Mouse (Mus musculus) small intestine, adult 2 months (tissue): ENCODE results near the gene Folr1. TPM values are rescaled to one million over a fixed set of nuclear protein-coding genes. Genes with fewer than 3 reads are reported as not detected.
A peak's percentile ranks its signal among the peaks of the same experiment; 100 is the strongest.

Source experiments
- H3K27ac ChIP-seq: fragments of 200-500 bp; 2 replicates; pipeline ENCODE4 v1.5.1; 2012; ENCODE audit warnings: low read depth, low read length, control low read depth, inconsistent platforms; ENCODE audit not compliant: insufficient read depth
- H3K27me3 ChIP-seq: fragments of 200-500 bp; 2 replicates; pipeline ENCODE4 v1.6.1; 2012; ENCODE audit warnings: mild to moderate bottlenecking, moderate library complexity, low read length, inconsistent platforms; ENCODE audit not compliant: control insufficient read depth, insufficient read depth
- H3K36me3 ChIP-seq: fragments of 200-500 bp; 2 replicates; pipeline ENCODE4 v1.6.1; 2012; ENCODE audit warnings: mild to moderate bottlenecking, low read length, control low read depth, inconsistent platforms; ENCODE audit not compliant: control insufficient read depth, insufficient read depth
- H3K4me1 ChIP-seq: fragments of 200-500 bp; 2 replicates; pipeline ENCODE4 v1.6.1; 2012; ENCODE audit warnings: low read length, inconsistent platforms, mixed read lengths; ENCODE audit not compliant: control insufficient read depth, insufficient read depth, insufficient read length
- H3K4me3 ChIP-seq: fragments of 200-500 bp; 2 replicates; pipeline ENCODE4 v1.5.1; 2012; ENCODE audit warnings: low read depth, mild to moderate bottlenecking, control low read depth, inconsistent platforms, low read length, moderate library complexity
- CTCF ChIP-seq: fragments of 200-500 bp; IDR thresholded peaks from 2 replicates; pipeline ENCODE4 v1.5.1; 2012; ENCODE audit warnings: low read depth, mild to moderate bottlenecking, control low read depth, inconsistent platforms, low read length, moderate library complexity, mixed read lengths; ENCODE audit not compliant: insufficient replicate concordance, insufficient read length; ENCODE audit errors: extremely low read depth
- POLR2A ChIP-seq: fragments of 200-500 bp; IDR thresholded peaks from 2 replicates; pipeline ENCODE4 v1.6.1; 2012; ENCODE audit warnings: low read depth, mild to moderate bottlenecking, control low read depth, inconsistent platforms, low read length, moderate library complexity
- WGBS: fragments of 180-500 bp; shearing (Covaris S2); methylation state at CpG from one replicate; pipeline ENCODE4 v1.1.7; 2018; 5-methylcytosine and 5-hydroxymethylcytosine counted together
- polyA plus RNA-seq: library from polyadenylated mRNA; depleted of rRNA; stranded (reverse); fragments of >200 nt; gene quantifications from 2 replicates; pipeline ENCODE4 v1.2.3, GENCODE M21; 2012

Gene Folr1
- polyA plus RNA-seq, 1 experiment, result 0.84 TPM

DNA sequence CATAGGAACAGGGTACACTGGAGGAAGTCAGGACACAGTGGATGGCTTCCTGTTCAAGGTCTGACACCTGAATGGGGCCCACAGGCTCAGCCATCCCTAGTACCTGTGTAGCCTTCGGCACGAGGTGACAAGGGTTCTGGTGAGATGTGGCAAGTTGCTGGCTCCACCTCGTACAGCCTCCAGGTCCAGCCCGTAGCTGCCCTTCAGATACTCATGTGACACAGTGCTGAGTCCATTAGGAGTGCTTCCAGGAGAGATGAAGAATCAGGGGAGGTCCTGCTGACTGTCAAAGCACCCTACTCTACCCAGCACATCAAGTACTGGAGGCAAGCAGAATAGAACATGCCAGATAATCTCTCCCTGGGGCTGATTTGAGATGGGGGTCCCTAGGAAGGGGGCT, 38.2 kb downstream of the Folr1 start:
- Histone ChIP-seq H3K27me3 (no peaks in the 10 kb centered on the region), H3K4me3 (no peak overlapping the region), H3K4me1 (no peaks in the 10 kb centered on the region; the same call in 1 of the 2 replicates), H3K27ac (no peak overlapping the region), H3K36me3 (peaks cover 64% of the 10 kb centered on the region)
- 88% methylated on average over 4 of the region's 4 CpGs for WGBS
- TF ChIP-seq CTCF (no peak), POLR2A (no peak)

GRCm38 (mm10) chr7:101831437-101831836, 39.2 kb downstream of the Folr1 start:
- Histone ChIP-seq H3K27me3 (no peaks in the 10 kb centered on the region), H3K27ac (no peak overlapping the region), H3K36me3 (peaks cover 72% of the 10 kb centered on the region), H3K4me3 (no peak overlapping the region), H3K4me1 (no peaks in the 10 kb centered on the region; the same call in 1 of the 2 replicates)
- TF ChIP-seq CTCF (no peak), POLR2A (no peak)
- WGBS, result 95% methylated on average over 8 of the region's 8 CpGs

- 97% methylated on average over 3 of the region's 3 CpGs for WGBS
- peaks cover 82% of the 10 kb centered on the region for H3K36me3 ChIP-seq
- no peaks in the 10 kb centered on the region for H3K27me3 ChIP-seq
- H3K4me1 ChIP-seq, result no peaks in the 10 kb centered on the region; the same call in 1 of the 2 replicates
- no peak for TF ChIP-seq POLR2A
- no peak for TF ChIP-seq CTCF
- H3K27ac ChIP-seq, result no peak overlapping the region
- H3K4me3 ChIP-seq, result no peak overlapping the region
Measured at GRCm38 (mm10) chr7:101830373-101830772, 40.2 kb downstream of the Folr1 start.

GRCm38 (mm10) chr7:101823758-101824630, 46.6 kb downstream of the Folr1 start:
- H3K27me3 ChIP-seq, result peaks cover 27% of the 10 kb centered on the region
- TF ChIP-seq CTCF (no peak), POLR2A (no peak)
- 81% methylated on average over 18 of the region's 18 CpGs for WGBS
- H3K36me3 ChIP-seq, result peaks cover 49% of the 10 kb centered on the region
- H3K4me3 ChIP-seq, result no peak overlapping the region
- H3K27ac ChIP-seq, result no peak overlapping the region
- peaks cover 12% of the 10 kb centered on the region; the same call in 1 of the 2 replicates for H3K4me1 ChIP-seq

- H3K4me3 ChIP-seq, result no peak overlapping the region
- peaks cover 15% of the 10 kb centered on the region for H3K4me1 ChIP-seq
- no peak overlapping the region for H3K27ac ChIP-seq
- H3K27me3 ChIP-seq, result peaks cover 36% of the 10 kb centered on the region
- WGBS, result 52% methylated on average over 32 of the region's 32 CpGs
- TF ChIP-seq CTCF (peak; percentile 29; the same call in 1 of the 2 replicates), POLR2A (no peak)
- peaks cover 40% of the 10 kb centered on the region for H3K36me3 ChIP-seq
Measured at GRCm38 (mm10) chr7:101822836-101823757, 47.5 kb downstream of the Folr1 start.

- under 1% methylated on average over 71 of the region's 71 CpGs for WGBS
- Histone ChIP-seq H3K4me1 (peaks cover 20% of the 10 kb centered on the region), H3K27me3 (peaks cover 47% of the 10 kb centered on the region), H3K36me3 (peaks cover 29% of the 10 kb centered on the region), H3K27ac (no peak overlapping the region), H3K4me3 (peak overlapping the region; percentile 53)
- no peak for TF ChIP-seq POLR2A
- TF ChIP-seq CTCF, result no peak
Measured at GRCm38 (mm10) chr7:101821571-101822501, 48.8 kb downstream of the Folr1 start.
